Comparison of ENCODE assay signal across 25 mouse cellular contexts in the genomic region with DNA sequence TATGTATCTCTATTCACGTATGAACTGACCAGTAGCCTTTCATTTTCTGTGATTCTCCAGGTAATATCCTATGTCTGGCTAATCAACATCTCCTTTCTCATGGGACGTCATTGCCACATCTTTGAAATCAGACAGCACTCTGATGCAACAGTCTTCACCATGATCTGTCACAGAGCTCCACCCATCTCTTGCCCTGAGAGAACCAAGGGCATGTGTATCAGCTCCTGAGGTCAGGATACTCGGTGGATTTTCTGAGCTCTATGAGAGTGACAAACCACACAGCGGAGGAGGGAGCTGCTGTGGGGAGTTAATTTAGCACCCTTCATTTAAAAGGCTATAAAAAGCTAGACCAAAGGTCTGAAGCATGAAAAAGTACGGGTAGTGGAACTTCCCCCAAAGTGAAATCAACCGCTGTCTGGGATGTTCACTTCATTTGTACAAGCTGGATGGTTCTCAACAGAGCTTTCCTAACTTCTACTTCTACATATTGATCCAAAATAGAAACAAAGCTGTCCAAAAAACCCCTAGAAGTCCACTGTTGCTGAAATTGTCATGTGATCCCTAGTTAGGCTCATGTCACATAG. TPM values are rescaled to one million over a fixed set of nuclear protein-coding genes. Genes with fewer than 3 reads are reported as not detected.
DNase-seq lines count a peak whose midpoint lies in the region; ATAC-seq lines count a peak whose summit lies in the region.
"Had no signal": no experiment of that assay in that cellular context is flagged by ENCODE, and none has a peak within 500 bp of the region (broad histone marks: within the 10 kb centered on the region; RNA-seq: fewer than 3 reads in every experiment).

No protein-coding gene starts in this region.

- H3K27ac ChIP-seq in heart, embryonic 11.5 days (ENCODE audit: low read depth, low read length) = no peak overlapping the region
- H3K27ac ChIP-seq: forebrain, embryonic 10.5 days; heart, embryonic 10.5 days; hindbrain, postnatal 0 days; limb, embryonic 12.5 days; midbrain, embryonic 15.5 days; neural tube, embryonic 15.5 days had no signal

- peak; percentile 49 to 59 for ATAC-seq in hematopoietic stem cell, adult 5-6 weeks (replicated peaks in 1 of 2; ENCODE audit: insufficient read depth in 1 of 2, low FRiP score in 2 of 2, low TSS enrichment in 1 of 2, low read depth in 1 of 2, poor library complexity in 2 of 2, severe bottlenecking in 2 of 2)
- ATAC-seq in heart, embryonic 11.5 days (replicated peaks; ENCODE audit: insufficient number of reproducible peaks, low FRiP score, low TSS enrichment) = no peak
- ATAC-seq: CD4-positive, CD25-positive, alpha-beta regulatory T cell, adult 4 months; forebrain, postnatal 0 days; hindbrain, postnatal 0 days; intestine, embryonic 16.5 days; liver, postnatal 0 days; midbrain, embryonic 15.5 days; Patski had no signal

- no peaks in the 10 kb centered on the region for H3K36me3 ChIP-seq in heart, embryonic 11.5 days (ENCODE audit: control insufficient read depth, insufficient read depth, low read length)
- H3K36me3 ChIP-seq: forebrain, embryonic 10.5 days; heart, embryonic 10.5 days; limb, embryonic 12.5 days had no signal

- H3K9ac ChIP-seq in heart, embryonic 11.5 days (ENCODE audit: low read depth, low read length) = no peak overlapping the region
- H3K9ac ChIP-seq: forebrain, postnatal 0 days; limb, embryonic 12.5 days; liver, postnatal 0 days; midbrain, embryonic 15.5 days; neural tube, embryonic 15.5 days had no signal

- peak; percentile 25 for DNase-seq in adrenal gland, adult 2 months
- no peak for DNase-seq in adrenal gland, postnatal 25 days
- DNase-seq in 416B (ENCODE audit: low read depth) = peak; percentile 46
- peak; percentile 71 to 87 for DNase-seq in natural killer cell, adult 2 months (ENCODE audit: low spot score in 2 of 2)
- no peak for DNase-seq in layer of hippocampus, adult 8-10 months (ENCODE audit: low spot score in 2 of 2)
- DNase-seq: cerebellum, adult 11-12 months; cerebellum, postnatal 10 days; forebrain, postnatal 0 days; kidney, adult 9 months; kidney, postnatal 25 days; liver, postnatal 0 days; lung, postnatal 10 days; thymus, postnatal 25 days had no signal

- H3K4me3 ChIP-seq in heart, embryonic 11.5 days (ENCODE audit: low read depth, low read length) = no peak overlapping the region
- H3K4me3 ChIP-seq: forebrain, embryonic 10.5 days; heart, embryonic 10.5 days; limb, embryonic 12.5 days; midbrain, embryonic 15.5 days; neural tube, embryonic 15.5 days had no signal

- no peaks in the 10 kb centered on the region for H3K9me3 ChIP-seq in heart, embryonic 11.5 days (replicated peaks; ENCODE audit: control insufficient read depth, low read length)
- H3K9me3 ChIP-seq: forebrain, embryonic 10.5 days; heart, embryonic 10.5 days; limb, embryonic 12.5 days; midbrain, embryonic 15.5 days; neural tube, embryonic 15.5 days had no signal

- WGBS in heart, embryonic 11.5 days (ENCODE audit: insufficient replicate concordance) = 76% methylated on average over 6 of the region's 6 CpGs

- H3K4me2 ChIP-seq in heart, embryonic 11.5 days = no peak overlapping the region
- H3K4me2 ChIP-seq: limb, embryonic 12.5 days; liver, embryonic 11.5 days; midbrain, embryonic 15.5 days; neural tube, embryonic 15.5 days had no signal

- H3K27me3 ChIP-seq in heart, embryonic 11.5 days (ENCODE audit: control insufficient read depth, insufficient read depth, low read length) = no peaks in the 10 kb centered on the region
- H3K27me3 ChIP-seq: limb, embryonic 12.5 days; midbrain, embryonic 15.5 days; neural tube, embryonic 15.5 days had no signal

- no peaks in the 10 kb centered on the region for H3K4me1 ChIP-seq in heart, embryonic 11.5 days (ENCODE audit: control insufficient read depth, insufficient read depth, low read length)
- H3K4me1 ChIP-seq: forebrain, embryonic 10.5 days; heart, embryonic 10.5 days; limb, embryonic 12.5 days; midbrain, embryonic 15.5 days; neural tube, embryonic 15.5 days had no signal

RNA-seq across cellular contexts. Expression of gene Fbxo48, which starts 36.7 kb away (rescaled TPM):
- under 1 TPM; 0.32 to 0.52 TPM for total RNA-seq in adrenal gland, adult 2 months (2021)
- 0.11 and 0.15 TPM in 2 replicates for polyA plus RNA-seq in adrenal gland, adult 2 months (2012; rRNA removed)
- 1.6 and 1.7 TPM in 2 replicates for total RNA-seq in adrenal gland, postnatal 25 days (2021)
- 6.0 and 11.5 TPM in 2 replicates for total RNA-seq in hematopoietic stem cell, adult 5-6 weeks (2017)
- polyA plus RNA-seq in heart, embryonic 11.5 days (2014; fragmentation: Nextera tagmentation; extraction: Ambion mirVana) = 1.7 and 1.8 TPM in 2 replicates
- total RNA-seq in layer of hippocampus, adult 8-10 months (2022) = 1 to 10 TPM; 1.3 to 1.7 (median 1.3) TPM

Comparison
In these comparisons a context has a peak if more than half of its experiments do, and no peak if none do; other contexts are left out.
1. DNase-seq: peak in adrenal gland, adult 2 months (single experiment), 416B (single experiment) and natural killer cell, adult 2 months (2 of 2); none in adrenal gland, postnatal 25 days (single experiment) and layer of hippocampus, adult 8-10 months (0 of 2).